Mouse (Mus musculus) heart, embryonic 13.5 days (tissue): ENCODE data around the gene Nhej1. TPM values are rescaled to one million over a fixed set of nuclear protein-coding genes. Genes with fewer than 3 reads are reported as not detected.

Source experiments
- ATAC-seq: fragments of 200-750 bp; cut with Nextera tagmentation; 2 replicates; pipeline ENCODE4 v1.8.0; 2017; ENCODE audit warnings: moderate TSS enrichment; ENCODE audit not compliant: insufficient number of reproducible peaks, low FRiP score, low TSS enrichment; ENCODE audit errors: extremely low read depth
- H3K27ac ChIP-seq: fragments of 300-500 bp; sonication (generic); replicated peaks from 2 replicates; pipeline ENCODE4 v1.5.1; 2015; ENCODE audit warnings: moderate library complexity, mild to moderate bottlenecking, inconsistent platforms
- H3K27me3 ChIP-seq: fragments of 300-500 bp; sonication (generic); replicated peaks from 2 replicates; pipeline ENCODE4 v1.6.1; 2015; ENCODE audit warnings: mild to moderate bottlenecking, inconsistent platforms
- H3K36me3 ChIP-seq: fragments of 300-500 bp; sonication (generic); 2 replicates; pipeline ENCODE4 v1.6.1; 2015; ENCODE audit warnings: mild to moderate bottlenecking, inconsistent platforms
- H3K4me1 ChIP-seq: fragments of 300-500 bp; sonication (generic); 2 replicates; pipeline ENCODE4 v1.6.1; 2015; ENCODE audit warnings: inconsistent platforms
- H3K4me2 ChIP-seq: fragments of 300-500 bp; sonication (generic); 2 replicates; pipeline ENCODE4 v1.6.1; 2015; ENCODE audit warnings: inconsistent platforms, mild to moderate bottlenecking, moderate library complexity
- H3K4me3 ChIP-seq: fragments of 300-500 bp; sonication (generic); 2 replicates; pipeline ENCODE4 v1.5.1; 2015; ENCODE audit warnings: moderate library complexity, mild to moderate bottlenecking, inconsistent platforms
- H3K9ac ChIP-seq: fragments of 300-500 bp; sonication (generic); 2 replicates; pipeline ENCODE4 v1.6.1; 2015; ENCODE audit warnings: inconsistent platforms, mild to moderate bottlenecking, moderate library complexity
- H3K9me3 ChIP-seq: fragments of 300-500 bp; sonication (generic); 2 replicates; pipeline ENCODE4 v1.6.1; 2016; ENCODE audit warnings: inconsistent platforms
- WGBS: fragments of 180-500 bp; shearing (Covaris S2); methylation state at CpG from one replicate; pipeline ENCODE4 v1.1.7; 2015; ENCODE audit warnings: mixed read lengths; 5-methylcytosine and 5-hydroxymethylcytosine counted together
- polyA plus RNA-seq: library from polyadenylated mRNA; unstranded; fragments of >200 nt; fragmentation: Nextera tagmentation; extraction: Ambion mirVana; gene quantifications from 2 replicates; pipeline ENCODE4 v1.2.1, GENCODE M21; 2015

Nhej1 gene
- polyA plus RNA-seq, 1 experiment from 2014 or later, result 7.9 TPM

DNA sequence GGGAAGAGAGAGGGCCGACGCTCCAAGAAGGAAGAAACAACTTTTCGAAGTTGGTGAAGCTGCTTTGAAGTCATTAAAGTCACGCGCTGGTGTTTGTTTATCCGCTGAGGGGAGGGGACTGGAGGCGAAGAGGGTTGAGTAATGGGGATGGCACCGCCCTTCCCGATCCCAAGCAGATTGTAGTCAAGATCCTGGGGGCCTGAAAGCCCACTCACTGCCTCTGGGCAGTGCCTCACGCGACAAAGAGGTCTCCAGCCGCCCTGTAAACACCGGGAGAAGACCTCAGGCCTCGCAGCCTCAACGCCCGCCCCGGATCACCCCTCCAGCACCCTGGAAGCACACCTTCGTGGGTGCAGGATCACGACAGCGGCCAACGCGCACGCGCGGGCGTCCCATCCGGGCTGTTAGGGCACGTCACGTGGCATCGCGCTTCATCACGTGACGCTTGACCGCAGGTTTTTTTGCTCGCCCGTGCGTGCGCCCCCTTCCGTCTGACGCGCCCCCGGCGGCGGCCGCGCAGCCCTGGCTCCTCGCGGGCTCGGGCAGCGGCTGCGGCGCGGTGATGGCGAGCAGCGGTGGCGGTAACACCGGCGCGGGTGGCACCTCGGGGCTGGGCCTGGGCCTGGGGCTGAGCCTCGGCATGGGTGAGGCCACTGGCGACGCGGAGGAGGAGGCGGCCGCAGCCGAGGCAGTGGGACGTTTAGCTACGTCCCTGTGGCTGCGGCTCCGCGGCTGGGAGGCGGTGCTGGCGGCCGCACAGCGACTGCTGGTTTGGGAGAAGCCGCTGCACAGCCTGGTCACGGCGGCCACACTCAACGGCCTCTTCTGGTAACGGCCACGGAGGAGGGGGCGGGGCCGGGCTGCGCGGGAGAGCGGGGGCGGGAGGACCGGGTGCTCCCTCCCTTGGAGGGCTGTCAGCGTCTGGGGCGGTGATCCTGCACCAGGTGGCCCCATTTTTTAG is 17.6 kb upstream of the Nhej1 start, which contains the start of the genes Cnppd1 and Retreg2:
TSS of gene Cnppd1 (minus strand) at position 411 of the 961 bp plus-strand sequence.
TSS of gene Retreg2 (plus strand) at position 478 of the 961 bp plus-strand sequence.
- Histone ChIP-seq H3K36me3 (peaks cover 62% of the 10 kb centered on the region), H3K9ac (peak within 1 kb of the TSS; percentile 98), H3K9me3 (no peaks in the 10 kb centered on the region), H3K4me1 (peaks cover 27% of the 10 kb centered on the region), H3K4me3 (peak within 1 kb of the TSS; percentile 90), H3K27ac (peak within 1 kb of the TSS; percentile 98), H3K4me2 (peak within 1 kb of the TSS; percentile 95), H3K27me3 (no peaks in the 10 kb centered on the region)
- peak; percentile 84 for ATAC-seq
- under 1% methylated on average over 84 of the region's 91 CpGs for WGBS

DNA sequence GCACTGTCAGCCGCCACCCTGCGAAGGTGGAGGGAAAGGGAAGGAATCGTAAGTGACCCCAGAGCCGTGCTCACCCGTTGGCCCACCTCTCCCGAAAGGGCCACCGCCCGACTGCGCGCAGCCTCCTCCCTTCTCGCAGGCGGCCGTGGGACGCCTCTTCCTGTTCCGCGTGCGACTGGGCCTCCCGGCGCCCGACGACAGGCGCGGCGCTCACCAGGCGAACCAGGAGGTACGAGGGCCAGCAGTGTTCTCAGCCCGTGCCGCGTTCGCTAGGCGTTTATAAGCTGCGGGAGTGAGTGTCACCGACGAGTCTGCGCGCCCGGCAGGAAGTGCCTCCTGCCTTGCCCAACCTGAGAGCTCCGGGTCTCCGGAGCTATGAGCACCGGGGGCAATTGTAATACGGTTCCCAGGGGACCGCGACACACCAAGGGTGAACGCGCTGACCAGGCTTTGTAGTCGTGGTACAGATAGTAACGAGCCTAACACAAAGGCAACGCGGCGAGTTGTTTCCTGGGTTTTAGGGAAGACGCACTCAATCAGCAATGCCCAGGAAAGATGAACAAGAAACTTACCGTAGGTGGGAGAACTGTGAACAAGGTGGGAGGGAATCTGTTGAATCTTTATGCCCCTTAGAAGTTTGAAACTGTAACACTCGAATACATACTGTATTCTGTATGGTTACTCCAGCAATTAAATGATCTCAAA is 16.6 kb upstream of the Nhej1 start:
- H3K27ac ChIP-seq, result peak overlapping the region; percentile 98
- peak overlapping the region; percentile 90 for H3K4me3 ChIP-seq
- H3K9me3 ChIP-seq, result no peaks in the 10 kb centered on the region
- ATAC-seq, result peak; percentile 32
- H3K4me2 ChIP-seq, result peak overlapping the region; percentile 95
- peaks cover 27% of the 10 kb centered on the region for H3K4me1 ChIP-seq
- WGBS, result under 1% methylated on average over 53 of the region's 53 CpGs
- peaks cover 62% of the 10 kb centered on the region for H3K36me3 ChIP-seq
- no peaks in the 10 kb centered on the region for H3K27me3 ChIP-seq
- H3K9ac ChIP-seq, result peak overlapping the region; percentile 98

DNA sequence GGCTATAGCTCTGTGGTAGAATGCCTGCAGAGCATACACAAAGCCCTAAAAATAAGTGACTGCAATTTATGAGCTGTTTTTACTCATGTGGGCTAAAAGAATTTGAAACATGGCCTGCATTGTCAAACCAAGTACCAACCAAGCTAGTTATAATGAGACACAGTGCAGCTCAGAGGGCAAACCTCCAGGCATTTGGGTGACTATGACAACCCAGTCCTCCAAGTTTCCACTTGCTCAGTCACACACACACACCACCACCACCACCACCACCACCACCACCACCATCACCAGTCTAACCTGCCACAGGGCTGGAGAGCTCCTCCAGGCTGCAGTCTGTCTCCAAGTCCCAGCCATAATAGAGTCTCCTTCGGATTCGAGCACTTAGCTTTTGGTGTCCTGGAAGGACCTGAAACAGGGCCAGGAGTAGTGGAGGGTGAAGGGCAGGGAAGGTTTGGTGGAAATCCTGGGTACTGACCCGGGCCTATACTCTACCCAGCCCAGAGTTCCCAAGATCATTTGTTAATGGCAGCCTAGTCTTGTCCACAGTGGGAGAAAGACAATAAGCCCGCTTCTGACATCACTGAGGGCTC is 15.7 kb upstream of the Nhej1 start:
- 53% methylated on average over 4 of the region's 4 CpGs for WGBS
- H3K27me3 ChIP-seq, result no peaks in the 10 kb centered on the region
- peak overlapping the region; percentile 95 for H3K4me2 ChIP-seq
- peaks cover 27% of the 10 kb centered on the region for H3K4me1 ChIP-seq
- peak overlapping the region; percentile 98 for H3K27ac ChIP-seq
- no peaks in the 10 kb centered on the region for H3K9me3 ChIP-seq
- ATAC-seq, result no peak
- peak overlapping the region; percentile 90 for H3K4me3 ChIP-seq
- H3K36me3 ChIP-seq, result peaks cover 62% of the 10 kb centered on the region
- peak overlapping the region; percentile 98 for H3K9ac ChIP-seq

DNA sequence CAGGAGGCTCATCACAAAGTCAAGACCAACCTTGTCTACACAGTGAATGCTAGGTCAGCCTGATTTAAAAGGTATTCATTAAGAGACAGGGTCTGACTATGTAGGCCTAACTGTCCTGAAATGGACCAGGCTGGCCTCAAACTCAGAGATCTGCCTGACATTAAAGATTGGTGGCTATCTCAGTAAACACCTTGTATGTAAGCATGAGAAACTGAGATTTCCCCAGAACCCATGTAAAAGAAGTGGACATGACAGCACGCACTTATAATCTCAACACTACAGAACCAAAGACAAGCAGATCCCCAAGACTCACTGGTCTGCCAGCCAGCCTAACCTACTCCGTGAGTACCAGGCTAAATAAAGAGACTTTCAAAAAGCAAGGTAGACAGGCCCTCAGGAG is 13.4 kb upstream of the Nhej1 start:
- Histone ChIP-seq H3K9me3 (no peaks in the 10 kb centered on the region), H3K9ac (no peak overlapping the region), H3K4me3 (0 out of 2 replicates have a peak overlapping the region, but pooled peaks have one; percentile 90), H3K36me3 (peaks cover 52% of the 10 kb centered on the region), H3K27ac (no peak overlapping the region), H3K4me2 (0 out of 2 replicates have a peak overlapping the region, but pooled peaks have one; percentile 29), H3K4me1 (peaks cover 18% of the 10 kb centered on the region), H3K27me3 (0 out of 2 replicates have a peak, but pooled peaks cover 3% of the 10 kb centered on the region)
- 85% methylated on average over 2 of the region's 2 CpGs for WGBS
- no peak for ATAC-seq

DNA sequence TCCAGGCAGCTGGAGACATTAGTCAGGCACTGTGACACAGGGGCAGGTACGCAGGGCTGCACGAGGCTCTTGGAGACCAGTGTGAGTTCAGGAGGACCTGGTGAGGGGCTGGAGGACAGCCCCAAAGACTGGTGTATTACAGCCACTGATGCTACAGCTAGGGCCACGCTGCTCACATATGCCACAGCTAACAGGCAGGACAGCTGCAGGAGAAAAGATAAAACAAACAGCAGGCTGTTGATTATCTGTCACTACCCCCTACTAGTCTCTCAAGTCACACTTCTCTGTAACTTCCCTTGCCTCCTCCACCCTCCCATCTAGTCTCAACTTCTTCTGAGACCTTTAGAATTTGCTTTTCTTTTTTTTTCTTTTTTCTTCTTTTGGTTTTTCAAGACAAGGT is 11.7 kb upstream of the Nhej1 start:
- Histone ChIP-seq H3K36me3 (peaks cover 52% of the 10 kb centered on the region), H3K27ac (no peak overlapping the region; the same call in 1 of the 2 replicates), H3K4me1 (peaks cover 15% of the 10 kb centered on the region), H3K9ac (no peak overlapping the region), H3K4me2 (peak overlapping the region; percentile 29; the same call in 1 of the 2 replicates), H3K4me3 (no peak overlapping the region), H3K27me3 (peaks cover 12% of the 10 kb centered on the region), H3K9me3 (no peaks in the 10 kb centered on the region)
- ATAC-seq, result no peak
- 26% methylated on average over 3 of the region's 3 CpGs for WGBS

DNA sequence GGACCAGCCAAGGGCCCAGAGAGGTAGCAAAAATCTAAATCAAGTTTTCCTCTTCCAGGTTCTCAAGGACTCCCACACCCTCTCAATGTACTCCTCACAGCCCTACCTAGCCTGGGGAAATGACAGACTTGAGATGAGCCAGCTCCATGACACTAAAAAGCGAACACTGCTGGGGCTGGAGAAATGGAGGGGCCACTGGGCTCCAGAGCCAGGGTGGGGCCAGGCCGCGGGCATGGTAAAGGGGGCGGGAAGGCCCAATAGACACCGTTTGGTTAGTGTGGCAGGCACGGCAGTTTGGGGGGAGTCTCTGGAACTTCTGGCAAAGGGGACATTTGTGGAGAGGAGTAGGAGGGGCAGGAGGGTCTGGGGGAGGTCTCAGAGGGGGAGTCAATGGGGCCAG is 11.3 kb upstream of the Nhej1 start:
- peaks cover 15% of the 10 kb centered on the region for H3K4me1 ChIP-seq

DNA sequence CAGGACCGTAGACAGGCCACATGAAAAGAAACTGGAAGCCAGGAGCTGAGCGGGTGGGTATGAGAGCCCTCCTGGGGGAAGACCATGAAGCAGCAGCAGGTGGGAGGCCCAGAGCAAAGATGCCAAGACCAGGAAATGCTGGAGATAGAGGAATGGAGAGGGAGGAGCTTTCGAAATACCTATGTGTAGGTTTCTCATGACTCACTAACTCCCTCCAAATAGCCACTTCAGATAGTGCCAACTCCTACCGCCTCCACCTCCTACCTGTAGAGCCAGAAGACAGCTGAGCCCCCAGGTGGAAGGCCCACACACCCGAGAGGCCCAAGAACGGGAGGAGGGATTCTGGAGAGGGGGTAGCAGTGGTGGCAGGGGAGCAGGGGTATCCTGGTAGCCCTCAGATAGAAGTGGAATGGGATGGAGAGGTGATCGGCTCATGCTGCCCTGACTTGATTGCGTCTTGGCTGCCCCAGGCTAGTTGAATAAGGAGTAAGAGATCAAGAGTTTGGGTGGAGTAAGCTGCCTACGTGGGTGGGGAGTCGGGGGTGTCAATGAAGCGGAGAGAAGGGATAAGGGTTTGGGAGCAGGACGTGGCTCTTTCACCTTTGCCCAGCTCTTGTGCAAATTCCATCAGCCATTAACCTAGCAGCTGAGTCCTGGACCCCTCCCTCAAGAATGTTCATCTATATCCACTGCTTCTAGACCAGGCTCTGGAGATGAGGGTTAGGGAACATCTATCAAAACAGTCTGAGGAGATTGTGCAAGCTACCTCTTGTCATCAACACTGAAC is 8.6 kb upstream of the Nhej1 start, which contains the start of gene Slc23a3:
TSS of gene Slc23a3 (minus strand) at position 470 of the 787 bp plus-strand sequence.
- 50% methylated on average over 12 of the region's 12 CpGs for WGBS
- Histone ChIP-seq H3K4me2 (no peak within 1 kb of the TSS), H3K9ac (no peak within 1 kb of the TSS)

More for the DNA sequence above, 11.3 kb upstream of the Nhej1 start:
- Histone ChIP-seq H3K4me3 (no peak overlapping the region), H3K27me3 (peaks cover 12% of the 10 kb centered on the region), H3K4me2 (peak overlapping the region; percentile 22), H3K9ac (peak overlapping the region; percentile 5; the same call in 1 of the 2 replicates), H3K27ac (no peak overlapping the region; the same call in 1 of the 2 replicates), H3K36me3 (peaks cover 52% of the 10 kb centered on the region), H3K9me3 (no peaks in the 10 kb centered on the region)
- 68% methylated on average over 6 of the region's 6 CpGs for WGBS
- ATAC-seq, result no peak

DNA sequence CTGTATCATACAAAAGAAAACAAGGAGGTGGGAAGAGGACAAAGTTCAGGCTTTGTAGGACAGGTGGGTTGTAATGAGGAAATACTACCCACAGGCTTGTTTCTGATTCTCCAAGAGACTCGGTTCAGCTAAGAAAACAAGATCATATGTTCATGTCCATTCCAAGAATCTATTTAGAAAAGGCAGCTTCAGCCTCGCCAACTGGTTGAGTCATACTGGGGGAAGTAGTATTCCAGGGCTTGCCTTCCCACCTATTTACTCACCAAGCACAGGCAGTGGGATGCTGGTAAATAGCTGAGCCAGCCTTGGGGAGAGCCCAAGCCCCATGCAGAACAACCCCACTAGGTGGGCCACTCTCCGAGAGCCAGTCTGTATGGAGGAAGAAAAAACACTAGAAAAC is 3.6 kb upstream of the Nhej1 start:
- H3K27ac ChIP-seq, result no peak overlapping the region
- peaks cover 13% of the 10 kb centered on the region for H3K4me1 ChIP-seq
- H3K36me3 ChIP-seq, result no peaks in the 10 kb centered on the region
- peaks cover 15% of the 10 kb centered on the region for H3K27me3 ChIP-seq
- H3K9me3 ChIP-seq, result no peaks in the 10 kb centered on the region
- H3K9ac ChIP-seq, result no peak overlapping the region
- 64% methylated on average over 3 of the region's 3 CpGs for WGBS
- H3K4me2 ChIP-seq, result no peak overlapping the region
- H3K4me3 ChIP-seq, result no peak overlapping the region
- no peak for ATAC-seq

More for the DNA sequence above, 8.6 kb upstream of the Nhej1 start, which contains the start of gene Slc23a3:
- H3K36me3 ChIP-seq, result peaks cover 38% of the 10 kb centered on the region
- H3K27me3 ChIP-seq, result peaks cover 17% of the 10 kb centered on the region
- H3K4me3 ChIP-seq, result no peak within 1 kb of the TSS
- H3K9me3 ChIP-seq, result no peaks in the 10 kb centered on the region
- no peak within 1 kb of the TSS for H3K27ac ChIP-seq
- no peak for ATAC-seq
- H3K4me1 ChIP-seq, result no peaks in the 10 kb centered on the region

DNA sequence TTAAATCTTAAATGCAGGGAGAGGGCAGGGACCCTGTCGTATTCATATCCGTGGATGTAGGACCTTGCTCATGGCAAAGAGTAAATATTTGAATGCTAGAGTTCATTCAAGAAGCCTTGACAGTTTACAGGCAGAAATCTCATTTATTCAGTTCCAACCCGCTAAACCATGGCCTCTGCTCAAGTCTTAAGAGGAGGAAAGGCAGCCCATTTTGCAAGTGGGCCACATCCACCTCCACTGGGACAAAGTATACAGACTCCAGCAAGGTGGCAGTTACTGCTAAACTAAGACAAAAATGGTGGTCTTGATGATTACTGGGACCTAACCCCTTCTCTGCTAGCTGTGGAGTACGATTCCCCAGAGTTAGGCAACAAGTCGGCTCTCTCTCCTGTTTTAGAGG is 418 bp upstream of the Nhej1 start:
- Histone ChIP-seq H3K4me2 (peak overlapping the region; percentile 70), H3K4me3 (peak overlapping the region; percentile 63), H3K27me3 (peaks cover 4% of the 10 kb centered on the region; the same call in 1 of the 2 replicates), H3K9ac (peak overlapping the region; percentile 84), H3K36me3 (no peaks in the 10 kb centered on the region), H3K9me3 (no peaks in the 10 kb centered on the region), H3K4me1 (peaks cover 13% of the 10 kb centered on the region), H3K27ac (peak overlapping the region; percentile 97)
- 32% methylated on average over 5 of the region's 5 CpGs for WGBS
- no peak for ATAC-seq

DNA sequence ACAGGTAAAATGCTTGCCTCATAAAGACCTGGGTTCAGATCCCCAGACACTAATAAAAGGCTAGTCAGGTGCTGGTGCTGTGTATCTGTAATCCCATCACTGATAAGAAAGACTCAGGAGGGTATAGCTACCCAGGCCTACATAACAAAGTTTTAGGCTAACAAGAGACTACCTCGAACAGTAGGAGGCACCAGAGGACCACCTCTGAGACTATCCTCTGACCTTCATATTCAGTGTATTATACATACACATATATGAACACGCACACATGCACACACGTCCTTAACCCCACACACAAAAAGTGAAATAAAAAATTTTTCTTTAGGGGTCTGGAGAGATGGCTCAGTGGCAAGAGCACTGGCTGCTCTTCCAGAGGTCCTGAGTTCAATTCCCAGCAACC is 2.8 kb downstream of the Nhej1 start:
- Histone ChIP-seq H3K4me3 (no peak overlapping the region), H3K9me3 (no peaks in the 10 kb centered on the region), H3K36me3 (no peaks in the 10 kb centered on the region), H3K27ac (no peak overlapping the region), H3K9ac (no peak overlapping the region), H3K4me1 (peaks cover 13% of the 10 kb centered on the region), H3K4me2 (no peak overlapping the region), H3K27me3 (no peaks in the 10 kb centered on the region)
- ATAC-seq, result no peak
- 72% methylated on average over 3 of the region's 3 CpGs for WGBS
